Mouse (Mus musculus) heart, embryonic 10.5 days (tissue): Measurements from ENCODE around the gene Avpr1a. TPM values are rescaled to one million over a fixed set of nuclear protein-coding genes. Genes with fewer than 3 reads are reported as not detected.

ENCODE experiments used
- DNase-seq: peaks from one replicate; pipeline ENCODE4 v3.0.0-alpha.2; 2017; ENCODE audit warnings: low spot score
- H3K27ac ChIP-seq: fragments of 300-500 bp; sonication (generic); 2 replicates; pipeline ENCODE4 v1.5.1; 2016; ENCODE audit warnings: mild to moderate bottlenecking
- H3K27me3 ChIP-seq: fragments of 300-500 bp; sonication (generic); 2 replicates; pipeline ENCODE4 v1.6.1; 2016; ENCODE audit warnings: mild to moderate bottlenecking; ENCODE audit not compliant: poor library complexity, insufficient read depth, severe bottlenecking
- H3K36me3 ChIP-seq: fragments of 300-500 bp; sonication (generic); 2 replicates; pipeline ENCODE4 v1.6.1; 2016; ENCODE audit warnings: mild to moderate bottlenecking, moderate library complexity
- H3K4me1 ChIP-seq: fragments of 300-500 bp; sonication (generic); 2 replicates; pipeline ENCODE4 v1.6.1; 2016; ENCODE audit warnings: mild to moderate bottlenecking
- H3K4me3 ChIP-seq: fragments of 300-500 bp; sonication (generic); 2 replicates; pipeline ENCODE4 v1.5.1; 2016; ENCODE audit warnings: mild to moderate bottlenecking, moderate library complexity
- H3K9me3 ChIP-seq: fragments of 300-500 bp; sonication (generic); 2 replicates; pipeline ENCODE4 v1.6.1; 2016; ENCODE audit warnings: mild to moderate bottlenecking, moderate library complexity
- WGBS: fragments of 180-500 bp; shearing (Covaris S2); methylation state at CpG from one replicate; pipeline ENCODE4 v1.1.7; 2016; 5-methylcytosine and 5-hydroxymethylcytosine counted together
- polyA plus RNA-seq: library from polyadenylated mRNA; unstranded; fragments of >200 nt; fragmentation: Nextera tagmentation; extraction: Ambion mirVana; gene quantifications from 2 replicates; pipeline ENCODE4 v1.2.1, GENCODE M21; 2016

Avpr1a gene
- polyA plus RNA-seq, result 0.09 TPM in 1 of 2 replicates, not detected in the other

GRCm38 (mm10) chr10:122447861-122448716, at the start of gene Avpr1a:
Avpr1a (plus strand) TSS chr10:122448499.
- Histone ChIP-seq H3K27ac (no peak within 1 kb of the TSS), H3K4me3 (peak within 1 kb of the TSS; percentile 68), H3K4me1 (peaks cover 17% of the 10 kb centered on the region), H3K27me3 (peaks cover 45% of the 10 kb centered on the region), H3K36me3 (no peaks in the 10 kb centered on the region), H3K9me3 (no peaks in the 10 kb centered on the region)
- no peak for DNase-seq
- whole genome bisulfite sequencing, result 6% methylated on average over 34 of the region's 34 CpGs

DNA sequence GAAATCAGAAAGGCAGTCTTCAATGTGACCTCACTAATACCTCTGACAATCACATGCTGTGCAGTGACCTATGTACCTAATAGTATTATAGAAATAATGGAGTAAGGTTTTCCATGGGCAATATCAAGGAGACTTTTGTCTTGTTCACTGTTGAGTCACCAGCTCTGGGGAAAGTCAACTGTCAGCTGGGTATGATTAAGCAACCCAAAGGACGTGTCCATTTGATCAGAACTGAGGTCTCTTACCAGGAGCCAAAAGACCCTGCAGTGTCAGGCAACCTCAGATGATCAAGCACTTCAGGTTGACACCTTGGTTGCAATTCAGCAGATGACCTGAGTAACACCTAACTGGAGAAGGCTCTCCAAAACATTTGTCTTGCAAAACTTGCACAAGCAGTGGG, 46.0 kb upstream of the Avpr1a start:
- no peaks in the 10 kb centered on the region for H3K36me3 ChIP-seq
- whole genome bisulfite sequencing, result 25% methylated on average over 1 of the region's 1 CpGs
- DNase-seq, result no peak
- no peak overlapping the region for H3K27ac ChIP-seq
- no peak overlapping the region for H3K4me3 ChIP-seq
- H3K9me3 ChIP-seq, result no peaks in the 10 kb centered on the region
- no peaks in the 10 kb centered on the region for H3K4me1 ChIP-seq
- H3K27me3 ChIP-seq, result no peaks in the 10 kb centered on the region

- DNase-seq, result no peak
- H3K27ac ChIP-seq, result no peak overlapping the region
- no peaks in the 10 kb centered on the region for H3K4me1 ChIP-seq
- 90% methylated on average over 6 of the region's 6 CpGs for WGBS
- no peaks in the 10 kb centered on the region for H3K9me3 ChIP-seq
- H3K27me3 ChIP-seq, result no peaks in the 10 kb centered on the region
- H3K4me3 ChIP-seq, result no peak overlapping the region
- no peaks in the 10 kb centered on the region for H3K36me3 ChIP-seq
Observed at GRCm38 (mm10) chr10:122406333-122406732, 42.0 kb upstream of the Avpr1a start.

DNA sequence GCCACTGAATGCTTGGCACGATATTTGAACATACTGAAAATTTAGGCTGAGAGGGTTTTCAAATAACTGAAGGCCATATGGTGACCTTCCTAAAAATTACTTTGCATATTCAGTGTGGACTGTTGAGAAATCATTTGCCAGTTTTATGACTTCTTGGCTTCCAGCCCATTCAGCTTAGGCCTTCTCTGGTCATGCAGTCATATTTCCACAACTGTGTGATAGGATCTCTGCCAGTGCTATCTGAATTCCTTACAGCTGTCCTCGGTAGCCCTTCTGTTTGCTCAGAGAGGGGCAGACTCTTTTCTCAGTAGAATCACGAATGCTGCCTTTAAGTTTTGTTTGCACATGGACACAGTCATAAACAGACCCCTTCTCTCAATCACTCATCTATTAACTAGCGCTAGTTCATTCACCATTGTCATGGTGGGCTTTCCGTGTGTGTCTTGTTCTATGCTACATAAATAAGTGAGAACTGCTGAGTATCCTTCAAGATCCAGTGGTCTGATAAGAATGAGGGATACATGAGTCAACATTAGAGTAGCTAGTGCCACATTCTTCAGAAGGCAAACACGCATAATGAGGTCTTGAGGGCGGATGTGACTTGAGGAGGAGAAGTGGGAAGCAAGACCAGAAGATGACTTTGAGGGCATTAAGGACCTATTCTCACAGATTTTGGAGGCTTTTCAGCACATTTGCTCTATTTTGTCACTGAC, 39.4 kb upstream of the Avpr1a start:
- H3K36me3 ChIP-seq, result no peaks in the 10 kb centered on the region
- H3K27me3 ChIP-seq, result no peaks in the 10 kb centered on the region
- H3K4me1 ChIP-seq, result no peaks in the 10 kb centered on the region
- H3K9me3 ChIP-seq, result no peaks in the 10 kb centered on the region
- no peak for DNase-seq
- no peak overlapping the region for H3K27ac ChIP-seq
- H3K4me3 ChIP-seq, result no peak overlapping the region
- WGBS, result 80% methylated on average over 7 of the region's 7 CpGs

DNA sequence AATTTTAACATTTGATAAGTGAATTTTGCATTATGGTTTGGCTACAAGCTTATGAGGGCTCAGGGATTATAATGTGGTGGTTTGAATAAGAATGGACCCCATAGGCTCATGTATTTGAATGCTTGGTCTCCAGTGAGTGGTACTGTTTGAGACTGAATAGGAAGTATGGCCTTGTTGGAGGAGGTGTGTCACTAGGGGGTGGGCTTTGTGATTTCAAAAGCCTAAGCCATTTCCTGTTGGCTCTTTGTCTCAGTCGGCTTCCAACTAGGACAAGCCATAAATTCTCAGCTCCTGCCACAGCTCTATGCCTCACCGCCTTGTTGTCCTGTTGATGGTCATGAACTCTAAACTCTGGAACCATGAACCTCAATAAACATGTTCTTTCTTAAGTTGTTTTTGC, 37.5 kb upstream of the Avpr1a start:
- Histone ChIP-seq H3K36me3 (no peaks in the 10 kb centered on the region), H3K27ac (no peak overlapping the region), H3K4me1 (no peaks in the 10 kb centered on the region), H3K4me3 (no peak overlapping the region), H3K27me3 (no peaks in the 10 kb centered on the region), H3K9me3 (no peaks in the 10 kb centered on the region)
- WGBS, result 67% methylated on average over 2 of the region's 2 CpGs
- no peak for DNase-seq

DNA sequence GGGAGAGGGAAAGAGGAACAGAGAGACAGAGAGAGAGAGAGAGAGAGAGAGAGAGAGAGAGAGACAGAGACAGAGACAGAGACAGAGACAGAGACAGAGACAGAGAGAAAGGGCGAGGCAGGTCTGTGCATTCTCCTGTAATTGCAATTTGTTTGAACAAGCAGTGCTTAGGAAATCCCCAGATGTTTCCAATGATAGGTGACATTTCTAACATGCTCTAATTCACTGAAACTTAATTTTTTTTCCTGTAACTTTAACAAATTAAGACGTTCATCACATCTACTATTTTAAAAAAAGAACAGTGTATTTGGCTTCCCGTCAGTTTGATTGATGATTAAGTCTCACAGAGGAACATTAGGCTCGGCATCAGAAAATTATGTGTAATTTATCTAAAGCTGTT, 15.6 kb upstream of the Avpr1a start:
- WGBS, result 62% methylated on average over 4 of the region's 4 CpGs
- Histone ChIP-seq H3K4me1 (no peaks in the 10 kb centered on the region), H3K36me3 (no peaks in the 10 kb centered on the region), H3K27me3 (no peaks in the 10 kb centered on the region), H3K4me3 (no peak overlapping the region), H3K27ac (no peak overlapping the region), H3K9me3 (no peaks in the 10 kb centered on the region)
- DNase-seq, result no peak

DNA sequence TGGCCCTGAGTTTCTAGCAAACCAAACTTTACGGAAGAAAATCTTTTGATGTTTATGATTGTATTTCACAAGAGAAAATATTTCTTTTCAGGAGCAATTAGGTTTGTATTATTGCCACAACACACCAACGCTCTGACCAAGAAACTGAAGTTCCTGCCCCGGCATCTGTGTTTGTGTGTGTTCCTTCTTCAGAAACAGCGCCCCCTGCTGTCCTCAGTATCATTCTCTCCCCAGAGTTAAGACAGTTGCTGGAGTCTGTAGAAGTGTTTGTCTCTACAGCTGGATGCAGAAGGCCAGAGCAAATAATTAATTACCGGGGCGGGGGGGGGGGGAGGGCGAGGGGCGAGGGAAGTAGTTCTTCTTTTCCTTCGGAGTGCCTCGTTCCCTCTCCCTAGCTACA, 1.0 kb upstream of the Avpr1a start:
- WGBS, result 33% methylated on average over 8 of the region's 10 CpGs
- DNase-seq, result no peak
- Histone ChIP-seq H3K36me3 (no peaks in the 10 kb centered on the region), H3K4me1 (peaks cover 17% of the 10 kb centered on the region), H3K27ac (no peak overlapping the region), H3K4me3 (no peak overlapping the region), H3K9me3 (no peaks in the 10 kb centered on the region), H3K27me3 (peaks cover 45% of the 10 kb centered on the region)

DNA sequence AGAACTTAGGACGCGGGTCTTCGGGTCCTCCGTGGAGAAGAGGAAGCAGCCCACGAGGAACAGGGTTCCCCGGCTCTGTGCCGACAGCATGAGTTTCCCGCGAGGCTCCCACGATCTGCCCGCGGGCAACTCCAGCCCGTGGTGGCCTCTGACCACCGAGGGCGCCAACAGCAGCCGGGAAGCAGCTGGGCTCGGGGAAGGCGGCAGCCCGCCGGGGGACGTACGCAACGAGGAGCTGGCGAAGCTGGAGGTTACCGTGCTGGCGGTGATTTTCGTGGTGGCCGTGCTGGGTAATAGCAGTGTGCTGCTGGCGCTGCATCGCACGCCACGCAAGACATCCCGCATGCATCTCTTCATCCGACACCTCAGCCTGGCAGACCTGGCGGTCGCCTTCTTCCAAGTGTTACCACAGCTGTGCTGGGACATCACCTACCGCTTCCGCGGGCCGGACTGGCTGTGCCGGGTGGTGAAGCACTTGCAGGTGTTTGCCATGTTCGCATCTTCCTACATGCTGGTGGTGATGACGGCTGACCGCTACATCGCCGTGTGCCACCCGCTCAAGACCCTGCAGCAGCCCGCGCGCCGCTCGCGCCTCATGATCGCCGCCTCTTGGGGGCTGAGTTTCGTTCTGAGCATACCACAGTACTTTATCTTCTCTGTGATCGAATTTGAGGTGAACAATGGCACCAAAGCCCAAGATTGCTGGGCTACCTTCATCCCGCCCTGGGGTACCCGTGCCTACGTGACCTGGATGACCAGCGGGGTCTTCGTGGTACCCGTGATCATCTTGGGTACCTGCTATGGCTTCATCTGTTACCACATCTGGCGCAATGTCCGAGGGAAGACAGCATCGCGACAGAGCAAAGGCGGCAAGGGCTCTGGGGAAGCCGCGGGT, 665 bp downstream of the Avpr1a start:
- Histone ChIP-seq H3K4me1 (peaks cover 17% of the 10 kb centered on the region), H3K27ac (no peak overlapping the region), H3K9me3 (no peaks in the 10 kb centered on the region), H3K36me3 (no peaks in the 10 kb centered on the region), H3K27me3 (peaks cover 45% of the 10 kb centered on the region), H3K4me3 (peak overlapping the region; percentile 68)
- 2% methylated on average over 70 of the region's 70 CpGs for WGBS
- DNase-seq, result no peak

DNA sequence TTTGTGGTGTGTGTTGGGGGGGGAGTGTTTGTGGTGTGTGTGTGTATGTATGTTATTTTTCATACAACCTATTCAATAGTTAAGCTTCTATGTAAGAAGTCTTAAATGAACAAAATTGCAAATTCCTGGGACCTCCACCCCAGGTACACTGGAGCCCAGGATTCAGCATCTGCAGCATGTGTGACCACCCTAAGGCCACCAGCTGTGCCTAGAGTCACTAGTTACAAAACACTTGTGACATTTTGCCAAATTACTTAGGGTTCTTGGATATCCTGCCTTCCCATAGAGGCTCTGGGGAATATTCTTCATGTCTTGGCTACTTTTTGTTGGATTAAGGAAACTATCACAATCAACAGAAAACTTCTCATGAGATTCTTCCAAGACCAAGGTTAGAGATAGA, 1.6 kb downstream of the Avpr1a start:
- Histone ChIP-seq H3K4me1 (peaks cover 17% of the 10 kb centered on the region), H3K27ac (no peak overlapping the region), H3K9me3 (no peaks in the 10 kb centered on the region), H3K4me3 (no peak overlapping the region), H3K27me3 (peaks cover 45% of the 10 kb centered on the region), H3K36me3 (no peaks in the 10 kb centered on the region)
- DNase-seq, result no peak

DNA sequence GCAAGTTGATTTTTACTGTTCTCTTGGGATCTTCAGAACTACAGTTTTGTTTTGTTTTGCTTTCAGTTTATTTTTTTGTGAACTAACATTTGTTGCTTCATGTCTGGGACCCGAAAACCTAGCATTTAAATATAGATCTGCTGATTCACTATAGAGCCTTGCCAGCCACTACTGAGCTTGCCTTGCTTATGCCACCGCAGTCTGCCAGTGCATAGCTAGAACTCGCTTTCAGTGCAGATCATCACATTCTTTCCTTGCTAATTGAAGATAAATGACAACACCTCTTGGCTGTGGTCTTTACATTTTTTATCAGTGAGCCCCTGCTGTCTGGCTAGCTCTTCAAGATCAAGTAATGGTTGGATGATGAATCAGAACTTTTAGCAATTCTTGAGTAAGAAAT, 5.2 kb downstream of the Avpr1a start:
- DNase-seq, result no peak
- peaks cover 33% of the 10 kb centered on the region for H3K27me3 ChIP-seq
- no peak overlapping the region for H3K4me3 ChIP-seq
- 51% methylated on average over 3 of the region's 3 CpGs for WGBS
- H3K27ac ChIP-seq, result no peak overlapping the region
- H3K36me3 ChIP-seq, result no peaks in the 10 kb centered on the region
- H3K4me1 ChIP-seq, result peaks cover 10% of the 10 kb centered on the region
- no peaks in the 10 kb centered on the region for H3K9me3 ChIP-seq

DNA sequence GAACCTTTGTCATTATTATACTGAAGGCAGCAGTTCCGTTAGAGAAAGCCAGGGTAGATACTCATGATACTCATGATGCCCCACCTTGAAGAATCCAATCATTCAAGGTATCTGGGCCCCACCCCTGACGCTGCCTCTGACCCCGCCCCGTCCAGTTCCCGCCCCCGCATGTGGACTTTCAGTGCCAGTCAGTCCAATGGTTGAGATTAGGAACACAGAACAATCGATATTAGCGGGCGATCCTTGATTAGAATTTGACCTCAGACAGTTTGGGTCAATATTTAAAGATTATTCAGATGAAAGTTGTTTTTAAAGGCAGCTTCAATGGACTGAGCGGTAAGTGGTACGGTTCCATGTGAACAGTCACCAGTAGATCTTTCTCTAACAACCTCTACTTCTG, 7.5 kb downstream of the Avpr1a start:
- Histone ChIP-seq H3K36me3 (no peaks in the 10 kb centered on the region), H3K4me3 (no peak overlapping the region), H3K27ac (no peak overlapping the region), H3K4me1 (no peaks in the 10 kb centered on the region; the same call in 1 of the 2 replicates), H3K9me3 (no peaks in the 10 kb centered on the region), H3K27me3 (peaks cover 12% of the 10 kb centered on the region)
- no peak for DNase-seq
- 83% methylated on average over 11 of the region's 11 CpGs for WGBS

DNA sequence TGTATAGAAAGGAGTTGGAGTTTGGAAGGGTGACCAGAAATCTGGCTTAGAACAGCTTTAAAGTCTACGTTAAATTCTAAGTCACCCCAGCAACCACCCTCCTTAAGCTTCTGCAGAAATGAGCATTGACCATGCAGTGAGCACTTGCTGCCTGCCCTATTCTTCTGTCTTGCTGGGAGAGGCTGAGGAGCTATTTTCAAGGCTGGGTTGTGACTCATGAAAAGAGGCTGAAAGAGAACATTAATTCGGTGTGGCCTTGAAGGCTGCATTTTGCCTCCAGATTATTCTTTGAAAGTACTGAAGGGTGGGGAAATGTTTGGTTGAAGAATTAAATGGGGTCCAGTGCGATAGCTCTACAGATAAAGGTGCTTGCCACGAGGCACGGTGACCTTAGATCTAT, 28.5 kb downstream of the Avpr1a start:
- Histone ChIP-seq H3K9me3 (no peaks in the 10 kb centered on the region), H3K27me3 (no peaks in the 10 kb centered on the region), H3K4me3 (no peak overlapping the region), H3K4me1 (no peaks in the 10 kb centered on the region), H3K36me3 (no peaks in the 10 kb centered on the region), H3K27ac (no peak overlapping the region)
- DNase-seq, result no peak
- 85% methylated on average over 5 of the region's 5 CpGs for WGBS

DNA sequence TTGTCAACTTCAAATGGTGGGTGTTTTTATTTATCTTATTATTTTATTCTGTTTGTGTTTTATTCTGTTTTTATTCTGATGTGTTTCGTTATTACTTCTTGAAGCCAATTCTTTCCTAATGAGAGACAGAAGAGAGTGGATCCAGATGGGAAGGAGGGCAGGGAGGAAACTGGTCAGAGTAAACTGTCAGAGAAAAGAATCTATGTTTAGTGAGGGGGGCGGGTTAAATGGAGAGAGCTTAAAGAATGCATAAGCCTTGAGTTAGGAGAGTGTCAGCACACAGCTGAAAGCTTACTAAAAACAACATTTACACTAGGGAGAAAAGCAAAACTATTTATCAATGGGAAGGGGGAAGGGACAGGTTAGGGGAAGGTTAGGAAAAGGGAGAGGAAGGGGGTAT, 50.3 kb downstream of the Avpr1a start:
- Histone ChIP-seq H3K9me3 (no peaks in the 10 kb centered on the region), H3K4me3 (no peak overlapping the region), H3K36me3 (no peaks in the 10 kb centered on the region), H3K27ac (no peak overlapping the region), H3K27me3 (no peaks in the 10 kb centered on the region), H3K4me1 (no peaks in the 10 kb centered on the region)
- DNase-seq, result no peak
- WGBS, result 60% methylated on average over 2 of the region's 2 CpGs
